22 mouse cellular contexts compared by ENCODE assay signal in the genomic region with DNA sequence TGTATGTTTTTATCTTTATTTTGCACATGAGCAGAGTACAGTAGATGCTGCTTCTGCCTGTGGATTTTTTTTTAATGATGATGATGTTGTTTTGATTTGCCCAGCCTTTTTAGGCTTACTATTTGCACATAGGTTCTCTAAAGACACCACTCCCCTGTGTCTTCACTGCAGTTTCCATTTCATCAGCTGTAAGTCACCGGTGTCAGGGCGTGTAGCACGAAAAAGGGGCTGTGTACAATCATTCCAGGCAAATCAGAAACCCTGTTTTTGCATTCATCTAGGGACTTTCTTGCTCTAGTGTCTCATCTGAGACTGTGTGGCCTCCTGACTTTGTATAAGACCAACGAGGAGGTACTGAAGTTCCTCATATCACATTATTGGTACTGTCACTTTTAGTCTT.
A peak's percentile ranks its signal among the peaks of the same experiment; 100 is the strongest.
DNase-seq lines count a peak whose midpoint lies in the region; ATAC-seq and TF ChIP-seq lines count a peak whose summit lies in the region.
"Had no signal": no experiment of that assay in that cellular context is flagged by ENCODE, and none has a peak within 500 bp of the region (broad histone marks: within the 10 kb centered on the region; RNA-seq: fewer than 3 reads in every experiment).

No protein-coding gene starts in this region.

- no peak for TF ChIP-seq POLR2A in CH12.LX (IDR thresholded peaks at IDR 0.05; ENCODE audit: low read depth, low read length)
- no peak for TF ChIP-seq POLR2A in thymus, adult 2 months (IDR thresholded peaks at IDR 0.05; ENCODE audit: control insufficient read depth, extremely low read depth, insufficient read depth, low read length, poor library complexity)

- peak; percentile 61 for TF ChIP-seq EP300 in CH12.LX (IDR thresholded peaks at IDR 0.05; ENCODE audit: low read length)

- peak; percentile 45 for DNase-seq in midbrain, embryonic 11.5 days (ENCODE audit: low spot score, missing footprints)
- DNase-seq in B cell, adult 2 months, result peak; percentile 61 to 62
- peak; percentile 65 for DNase-seq in CH12.LX (ENCODE audit: extremely low read depth)
- no peak for DNase-seq in ovary, postnatal 14 days (ENCODE audit: low spot score)
- no peak for DNase-seq in thymus, adult 2 months
- DNase-seq: adrenal gland, adult 2 months; adrenal gland, postnatal 14 days; cerebellum, adult 11 months; cerebellum, adult 2 months; cerebellum, adult 9-11 months; cerebellum, postnatal 25 days; forebrain, postnatal 0 days; gastrocnemius, adult 2 months; gastrocnemius, postnatal 14 days; heart, adult 11 months had no signal

- H3K79me2 ChIP-seq in CH12.LX (replicated peaks; ENCODE audit: control insufficient read depth, extremely low read depth, insufficient read depth, poor library complexity, severe bottlenecking), result no peaks in the 10 kb centered on the region

- H3K4me1 ChIP-seq in midbrain, embryonic 11.5 days (ENCODE audit: control insufficient read depth, insufficient read depth, low read length), result no peaks in the 10 kb centered on the region
- H3K4me1 ChIP-seq in midbrain, embryonic 15.5 days, result no peaks in the 10 kb centered on the region
- H3K4me1 ChIP-seq in CH12.LX (ENCODE audit: control insufficient read depth in 1 of 2, insufficient read depth in 2 of 2), result peaks cover 2 to 13% of the 10 kb centered on the region in 2 experiments; a peak in 2 of 4 replicates
- H3K4me1 ChIP-seq in thymus, adult 2 months (replicated peaks; ENCODE audit: control insufficient read depth, insufficient read depth, low read length), result no peaks in the 10 kb centered on the region
- H3K4me1 ChIP-seq: embryonic facial prominence, embryonic 12.5 days; embryonic facial prominence, embryonic 15.5 days; hindbrain, embryonic 12.5 days; hindbrain, embryonic 15.5 days had no signal

- no peak for TF ChIP-seq RAD21 in CH12.LX (IDR thresholded peaks at IDR 0.05; ENCODE audit: low read depth, low read length)

- no peak overlapping the region for H3K4me3 ChIP-seq in midbrain, embryonic 11.5 days (ENCODE audit: low read depth, low read length)
- H3K4me3 ChIP-seq in midbrain, embryonic 15.5 days, result no peak overlapping the region
- no peak overlapping the region for H3K4me3 ChIP-seq in CH12.LX (replicated peaks in 1 of 3; ENCODE audit: low read depth in 2 of 3, low read length in 2 of 3, poor library complexity in 1 of 3)
- H3K4me3 ChIP-seq in thymus, adult 2 months (ENCODE audit: control insufficient read depth, insufficient read depth, low read length), result no peak overlapping the region
- H3K4me3 ChIP-seq: embryonic facial prominence, embryonic 12.5 days; embryonic facial prominence, embryonic 15.5 days; gastrocnemius, adult 2 months; hindbrain, embryonic 12.5 days; hindbrain, embryonic 15.5 days had no signal

- H3K36me3 ChIP-seq in midbrain, embryonic 11.5 days (ENCODE audit: control insufficient read depth, insufficient read depth, low read length), result no peaks in the 10 kb centered on the region
- no peaks in the 10 kb centered on the region for H3K36me3 ChIP-seq in midbrain, embryonic 15.5 days (replicated peaks)
- no peaks in the 10 kb centered on the region for H3K36me3 ChIP-seq in CH12.LX (replicated peaks in 1 of 2; ENCODE audit: control insufficient read depth in 1 of 2, insufficient read depth in 1 of 2, low read length in 1 of 2)
- no peaks in the 10 kb centered on the region for H3K36me3 ChIP-seq in thymus, adult 2 months (ENCODE audit: control insufficient read depth, insufficient read depth, low read length)
- H3K36me3 ChIP-seq: embryonic facial prominence, embryonic 12.5 days; embryonic facial prominence, embryonic 15.5 days; hindbrain, embryonic 12.5 days; hindbrain, embryonic 15.5 days had no signal

- 90% methylated on average over 4 of the region's 4 CpGs for WGBS in midbrain, embryonic 11.5 days
- WGBS in midbrain, embryonic 15.5 days, result 96% methylated on average over 4 of the region's 4 CpGs
- WGBS in thymus, adult 2 months, result 97% methylated on average over 4 of the region's 4 CpGs

- in situ Hi-C loops in CH12.LX (cut with MboI; ENCODE audit: low pct_ligation_motif_present, low pct_unique_long_range_greater_than_20kb, low sequenced_read_pairs), result no loop called here

- ATAC-seq in midbrain, embryonic 11.5 days (ENCODE audit: low FRiP score), result no peak
- ATAC-seq in midbrain, embryonic 15.5 days (replicated peaks), result no peak
- ATAC-seq: forebrain, embryonic 14.5 days; forebrain, postnatal 0 days had no signal

- H3K27me3 ChIP-seq in midbrain, embryonic 11.5 days (ENCODE audit: control insufficient read depth, insufficient read depth, low read length), result no peaks in the 10 kb centered on the region
- no peaks in the 10 kb centered on the region for H3K27me3 ChIP-seq in midbrain, embryonic 15.5 days (replicated peaks)
- H3K27me3 ChIP-seq in CH12.LX (replicated peaks), result no peaks in the 10 kb centered on the region
- H3K27me3 ChIP-seq in thymus, adult 2 months (ENCODE audit: control insufficient read depth, insufficient read depth, low read length), result no peaks in the 10 kb centered on the region
- H3K27me3 ChIP-seq: embryonic facial prominence, embryonic 12.5 days; embryonic facial prominence, embryonic 15.5 days; hindbrain, embryonic 12.5 days; hindbrain, embryonic 15.5 days had no signal

- H3K9ac ChIP-seq in midbrain, embryonic 11.5 days (ENCODE audit: low read length), result no peak overlapping the region
- no peak overlapping the region for H3K9ac ChIP-seq in midbrain, embryonic 15.5 days
- peak overlapping the region; percentile 19; the same call in 1 of the 2 replicates for H3K9ac ChIP-seq in CH12.LX (ENCODE audit: insufficient read depth, low read depth)
- H3K9ac ChIP-seq: embryonic facial prominence, embryonic 12.5 days; embryonic facial prominence, embryonic 15.5 days; forebrain, postnatal 0 days; hindbrain, embryonic 12.5 days; hindbrain, embryonic 15.5 days had no signal

- H3K27ac ChIP-seq in midbrain, embryonic 11.5 days (ENCODE audit: low read depth, low read length), result no peak overlapping the region
- H3K27ac ChIP-seq in midbrain, embryonic 15.5 days, result no peak overlapping the region
- H3K27ac ChIP-seq in CH12.LX (ENCODE audit: insufficient read depth, low read depth), result no peak overlapping the region
- no peak overlapping the region for H3K27ac ChIP-seq in thymus, adult 2 months (ENCODE audit: control insufficient read depth, insufficient read depth, low read length)
- H3K27ac ChIP-seq: embryonic facial prominence, embryonic 12.5 days; embryonic facial prominence, embryonic 15.5 days; gastrocnemius, adult 2 months; hindbrain, embryonic 12.5 days; hindbrain, embryonic 15.5 days had no signal

- no peaks in the 10 kb centered on the region for H3K9me3 ChIP-seq in midbrain, embryonic 11.5 days (ENCODE audit: control insufficient read depth, low read length)
- H3K9me3 ChIP-seq in midbrain, embryonic 15.5 days, result no peaks in the 10 kb centered on the region
- H3K9me3 ChIP-seq in CH12.LX (replicated peaks; ENCODE audit: low read length), result no peaks in the 10 kb centered on the region
- H3K9me3 ChIP-seq: embryonic facial prominence, embryonic 12.5 days; embryonic facial prominence, embryonic 15.5 days; hindbrain, embryonic 12.5 days; hindbrain, embryonic 15.5 days had no signal

- no peak for TF ChIP-seq CTCF in CH12.LX (conservative IDR thresholded peaks at IDR 0.05 in 1 of 2, IDR thresholded peaks at IDR 0.05 in 1 of 2; ENCODE audit: low read depth in 2 of 2, low read length in 2 of 2)
- no peak for TF ChIP-seq CTCF in thymus, adult 2 months (IDR thresholded peaks at IDR 0.05; ENCODE audit: borderline replicate concordance, control insufficient read depth, extremely low read depth, insufficient read depth, low read length, poor library complexity)

- no peak overlapping the region for H3K4me2 ChIP-seq in midbrain, embryonic 11.5 days
- H3K4me2 ChIP-seq in midbrain, embryonic 15.5 days, result no peak overlapping the region
- peak overlapping the region; percentile 56 for H3K4me2 ChIP-seq in CH12.LX (ENCODE audit: insufficient read depth, low read depth, poor library complexity, severe bottlenecking)
- H3K4me2 ChIP-seq: embryonic facial prominence, embryonic 12.5 days; embryonic facial prominence, embryonic 15.5 days; heart, embryonic 11.5 days; hindbrain, embryonic 12.5 days; hindbrain, embryonic 15.5 days had no signal

- dilution Hi-C loops in CH12.LX (cut with MboI; ENCODE audit: extremely low pct_ligation_motif_present, extremely low pct_unique_long_range_greater_than_20kb, low sequenced_read_pairs), result no loop called here

TF ChIP-seq in CH12.LX, 34 proteins besides CTCF, POLR2A, EP300 and RAD21 (continues in another document):
- TF ChIP-seq MYC (IDR thresholded peaks at IDR 0.05; ENCODE audit: low read depth, low read length), result no peak
- no peak for TF ChIP-seq ZMIZ1 (IDR thresholded peaks at IDR 0.05; ENCODE audit: low read depth, low read length)
- TF ChIP-seq MEF2A (IDR thresholded peaks at IDR 0.05; ENCODE audit: borderline replicate concordance, low read depth, low read length), result no peak; the same call in 1 of the 2 replicates
- TF ChIP-seq NELFE (IDR thresholded peaks at IDR 0.05; ENCODE audit: low read depth, low read length), result 0 out of 2 replicates have a peak, but pooled peaks have one; percentile 16
- TF ChIP-seq SIN3A (IDR thresholded peaks at IDR 0.05; ENCODE audit: low read length), result no peak
- no peak for TF ChIP-seq MAZ (IDR thresholded peaks at IDR 0.05; ENCODE audit: low read depth, low read length)
- TF ChIP-seq TBP (conservative IDR thresholded peaks at IDR 0.05; ENCODE audit: low read depth, low read length), result 0 out of 2 replicates have a peak, but pooled peaks have one; percentile 16
- TF ChIP-seq MAX (IDR thresholded peaks at IDR 0.05; ENCODE audit: low read length), result no peak
- TF ChIP-seq USF1 (IDR thresholded peaks at IDR 0.05; ENCODE audit: low read depth, low read length), result no peak
- peak; percentile 67 for TF ChIP-seq IRF4 (IDR thresholded peaks at IDR 0.05; ENCODE audit: low read depth, low read length)
- no peak for TF ChIP-seq ZC3H11A (IDR thresholded peaks at IDR 0.05; ENCODE audit: low read depth, low read length)
- TF ChIP-seq KAT2A (IDR thresholded peaks at IDR 0.05; ENCODE audit: insufficient replicate concordance, low read length), result no peak
- no peak for TF ChIP-seq USF2 (conservative IDR thresholded peaks at IDR 0.05; ENCODE audit: low read depth, low read length)
- no peak for TF ChIP-seq POLR2AphosphoS2 (IDR thresholded peaks at IDR 0.05; ENCODE audit: low read depth, low read length)
- TF ChIP-seq MXI1 (IDR thresholded peaks at IDR 0.05; ENCODE audit: low read depth, low read length), result 0 out of 2 replicates have a peak, but pooled peaks have one; percentile 22
- TF ChIP-seq UBTF (IDR thresholded peaks at IDR 0.05; ENCODE audit: low read depth, low read length), result no peak
- TF ChIP-seq BHLHE40 (IDR thresholded peaks at IDR 0.05; ENCODE audit: low read depth, low read length), result peak; percentile 50
- no peak for TF ChIP-seq E2F4 (IDR thresholded peaks at IDR 0.05; ENCODE audit: insufficient replicate concordance, low read depth, low read length)
- TF ChIP-seq MAFK (IDR thresholded peaks at IDR 0.05; ENCODE audit: insufficient replicate concordance, low read length), result no peak
- TF ChIP-seq GABPA (IDR thresholded peaks at IDR 0.05; ENCODE audit: insufficient replicate concordance, low read depth, low read length), result no peak
- no peak for TF ChIP-seq HCFC1 (IDR thresholded peaks at IDR 0.05; ENCODE audit: low read depth, low read length)

Comparison
In these comparisons a context has a peak if more than half of its experiments do, and no peak if none do; other contexts are left out.
1. DNase-seq: peak in midbrain, embryonic 11.5 days (single experiment), B cell, adult 2 months (2 of 2) and CH12.LX (single experiment); none in ovary, postnatal 14 days (single experiment) and thymus, adult 2 months (single experiment).